Mouse (Mus musculus) ovary, postnatal 36 days (tissue): ENCODE measurements around the gene Kcnj11.

ENCODE experiments used
- DNase-seq: peaks from one replicate; pipeline ENCODE4 v3.0.0; 2022; ENCODE audit warnings: low spot score, mixed read lengths

The Kcnj11 gene

DNA sequence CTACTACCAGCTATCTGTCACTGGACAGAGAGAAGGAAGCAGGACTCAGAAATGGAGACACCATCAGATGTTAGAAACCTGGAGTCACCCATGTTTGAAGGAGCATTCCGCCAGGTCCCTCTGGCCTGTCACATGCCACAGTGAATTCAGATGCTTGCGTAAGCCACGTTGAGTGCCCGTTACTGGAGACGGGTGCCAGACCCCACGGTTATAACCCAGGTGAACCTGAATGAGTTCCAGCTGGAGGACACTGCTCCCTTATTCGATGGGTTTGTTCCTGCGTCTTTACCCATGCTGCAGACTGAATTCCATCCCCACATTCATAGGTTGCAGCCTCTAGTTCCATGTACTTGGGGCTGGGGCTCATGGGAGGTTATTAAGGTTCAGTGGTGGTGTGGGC is 3.2 kb upstream of the Kcnj11 start:
- no peak for DNase-seq

- DNase-seq: no peak
Measured at GRCm38 (mm10) chr7:46103075-46103591, 2.6 kb upstream of the Kcnj11 start.

DNA sequence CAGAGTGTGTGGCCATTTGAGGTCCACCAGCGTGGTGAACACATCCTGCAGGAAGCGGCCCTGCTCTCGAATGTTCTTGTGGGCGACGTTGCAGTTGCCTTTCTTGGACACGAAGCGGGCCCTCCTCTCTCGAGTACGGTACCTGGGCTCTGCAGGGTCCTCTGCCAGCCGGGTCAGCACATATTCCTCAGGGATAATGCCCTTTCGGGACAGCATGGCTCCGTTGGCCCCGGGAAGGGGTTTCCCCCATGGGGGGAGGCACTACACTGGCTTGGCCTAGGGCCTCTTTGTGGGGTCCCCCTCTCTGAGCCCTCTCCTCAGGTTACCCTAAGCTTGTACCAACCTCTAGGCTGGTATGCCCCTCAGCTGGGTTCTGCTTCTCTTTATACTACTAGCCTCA is 882 bp downstream of the Kcnj11 start:
- DNase-seq: no peak

GRCm38 (mm10) chr7:46098919-46099286 is 1.7 kb downstream of the Kcnj11 start:
- no peak for DNase-seq

DNA sequence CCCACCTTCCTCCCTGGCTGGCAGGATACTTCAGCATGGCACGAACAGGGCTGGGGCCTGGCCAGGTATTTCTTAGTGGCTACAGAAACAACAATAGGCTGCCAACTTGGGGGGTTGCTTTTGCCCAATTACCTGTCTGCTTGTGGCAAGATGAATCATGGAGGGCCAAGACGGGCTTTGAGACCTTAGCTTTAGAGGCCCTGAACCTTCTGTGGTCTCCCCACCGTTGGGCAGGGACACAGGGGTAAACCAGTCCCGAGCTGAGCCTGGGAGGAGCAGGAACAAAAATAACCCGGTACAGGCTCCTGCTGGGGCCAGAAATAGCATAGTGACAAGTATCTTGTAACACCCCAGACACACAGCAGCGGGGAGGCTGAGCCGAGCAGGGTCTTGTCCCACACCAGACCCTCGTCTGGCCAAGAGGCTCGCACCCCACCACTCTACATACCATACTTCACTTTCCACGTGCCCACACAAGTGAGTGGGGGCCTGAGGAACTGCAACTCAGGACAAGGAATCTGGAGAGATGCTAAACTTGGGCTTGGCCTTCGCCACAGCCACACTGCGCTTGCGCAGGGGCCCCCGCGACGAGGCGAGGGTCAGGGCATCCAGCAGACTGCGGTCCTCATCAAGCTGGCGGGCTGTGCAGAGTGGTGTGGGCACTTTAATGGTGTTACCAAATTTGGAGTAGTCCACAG is 2.2 kb downstream of the Kcnj11 start:
- no peak for DNase-seq

DNA sequence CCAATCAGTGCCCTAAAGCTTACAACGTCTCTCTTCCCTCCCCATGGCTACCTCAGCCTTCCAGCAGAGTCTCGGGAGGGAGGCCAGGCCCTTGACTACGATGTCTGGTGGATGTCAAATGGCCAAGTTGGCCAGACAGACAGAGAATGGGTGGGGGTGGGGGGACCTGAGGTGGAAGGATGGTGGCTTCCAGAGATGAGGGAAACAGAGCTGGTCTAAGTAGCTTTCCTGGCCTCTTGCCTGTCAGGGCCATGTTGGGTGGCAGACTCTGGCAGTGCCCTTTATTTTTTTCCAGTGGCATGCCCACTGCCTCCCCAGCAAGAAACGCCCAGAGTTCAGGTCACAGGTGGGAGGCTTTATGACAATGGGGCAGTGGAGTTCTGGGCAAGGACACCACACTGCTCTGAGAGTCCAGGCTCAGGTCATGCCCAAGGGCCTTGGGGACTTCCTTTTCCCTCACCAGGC is 3.2 kb downstream of the Kcnj11 start:
- DNase-seq: no peak

DNA sequence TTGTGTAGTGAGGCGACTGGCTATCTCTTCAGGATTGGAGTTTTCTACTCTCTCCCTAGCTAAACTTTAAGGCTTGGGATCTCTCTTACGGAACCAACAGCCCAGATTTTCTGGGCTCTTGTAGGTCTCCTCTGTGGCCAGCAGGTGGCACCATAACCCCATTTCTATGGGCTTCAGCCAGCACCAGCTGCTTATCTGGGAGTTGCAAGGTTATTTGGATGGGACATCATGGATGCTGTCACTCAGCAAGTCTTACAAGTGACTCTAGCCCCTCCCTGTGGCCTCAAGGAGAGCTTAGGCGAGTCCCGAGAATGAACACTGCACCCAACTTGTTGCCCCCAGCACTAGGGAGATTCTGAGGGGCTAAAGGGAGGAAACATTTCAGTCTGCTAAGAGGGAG is 4.4 kb downstream of the Kcnj11 start:
- DNase-seq: peak; percentile 48

DNA sequence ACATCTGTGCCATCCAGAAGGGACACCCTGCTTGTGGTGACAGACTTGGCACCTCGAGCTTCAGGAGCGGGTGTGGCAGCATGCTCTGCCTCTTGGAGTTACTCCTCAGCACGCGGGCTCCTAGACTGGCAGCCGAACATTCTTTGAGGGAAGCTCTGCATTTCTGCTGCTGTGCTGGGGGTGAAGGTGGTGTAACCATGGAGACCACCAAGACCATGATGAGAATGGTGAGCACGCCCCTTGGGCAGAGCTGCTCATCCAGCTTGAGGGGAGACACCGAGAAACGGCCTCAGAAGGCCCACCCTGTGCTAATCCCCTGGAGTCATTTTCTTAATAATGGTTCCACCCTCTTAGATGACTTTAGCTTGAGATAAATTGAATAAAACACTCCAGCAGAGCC is 7.8 kb downstream of the Kcnj11 start:
- no peak for DNase-seq

DNA sequence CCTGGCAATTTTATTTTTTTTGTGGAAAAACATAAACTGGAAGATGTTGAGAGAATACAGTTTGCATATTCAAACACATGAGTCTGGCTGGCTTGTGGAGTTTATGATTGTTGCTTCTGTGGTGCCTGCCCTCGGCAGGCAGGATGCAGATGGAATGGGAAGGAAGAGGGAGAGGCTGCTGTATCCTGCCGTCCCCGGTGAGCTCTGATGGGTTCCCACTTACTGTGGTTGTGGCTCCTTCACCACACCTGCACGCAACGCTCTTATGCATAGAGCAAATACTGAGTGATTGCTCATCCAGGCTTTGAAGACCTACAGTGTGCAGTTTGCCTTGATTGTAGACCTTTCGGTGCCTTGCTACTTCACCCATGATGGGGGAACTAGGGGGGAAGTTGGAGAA is 12.3 kb downstream of the Kcnj11 start:
- no peak for DNase-seq

GRCm38 (mm10) chr7:46086378-46086777 is 14.2 kb downstream of the Kcnj11 start:
- no peak for DNase-seq

- no peak for DNase-seq
Measured at GRCm38 (mm10) chr7:46084839-46085513, 15.6 kb downstream of the Kcnj11 start.

DNA sequence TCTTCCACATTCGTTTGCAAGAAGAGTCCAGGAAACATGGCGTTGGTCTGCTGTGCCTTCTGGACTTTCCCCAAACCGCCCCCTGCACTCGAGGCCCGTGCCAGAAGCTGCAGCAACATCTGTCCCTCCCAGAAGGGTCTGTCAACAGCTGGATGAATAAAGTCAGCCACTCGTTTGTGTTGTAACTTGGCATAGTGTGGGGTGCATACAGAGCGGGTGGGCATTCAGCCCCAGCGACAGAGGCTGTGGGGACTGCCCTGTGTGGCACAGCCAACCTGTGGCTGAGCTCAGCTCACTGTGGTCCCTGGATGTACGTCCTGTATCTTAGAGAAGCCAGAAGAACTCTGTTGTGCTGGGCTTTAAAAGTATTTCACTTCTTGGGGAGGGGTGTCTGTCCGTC is 16.5 kb downstream of the Kcnj11 start:
- DNase-seq: no peak

- DNase-seq: no peak
Measured at GRCm38 (mm10) chr7:46077675-46078074, 22.9 kb downstream of the Kcnj11 start.

- no peak for DNase-seq
Measured at GRCm38 (mm10) chr7:46076844-46077243, 23.7 kb downstream of the Kcnj11 start.

DNA sequence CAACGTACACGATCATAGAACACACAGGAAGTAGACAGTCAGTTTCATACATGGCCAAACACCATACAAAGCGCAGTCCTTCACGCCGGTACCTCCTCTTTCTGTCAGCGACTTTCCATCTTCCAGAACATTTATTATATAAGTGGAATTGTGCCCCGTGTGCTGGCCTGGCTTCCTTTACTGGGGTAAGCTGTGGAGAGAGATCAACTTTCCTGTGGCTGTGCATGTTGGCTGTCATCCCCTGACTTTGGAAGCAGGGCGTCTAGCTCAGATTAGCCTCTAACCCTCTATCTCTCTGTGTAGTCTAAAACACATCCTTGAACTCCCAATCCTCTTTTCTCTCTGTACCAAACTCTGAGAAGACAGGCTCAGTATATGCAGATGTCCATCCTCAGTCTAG is 31.7 kb downstream of the Kcnj11 start:
- no peak for DNase-seq

DNA sequence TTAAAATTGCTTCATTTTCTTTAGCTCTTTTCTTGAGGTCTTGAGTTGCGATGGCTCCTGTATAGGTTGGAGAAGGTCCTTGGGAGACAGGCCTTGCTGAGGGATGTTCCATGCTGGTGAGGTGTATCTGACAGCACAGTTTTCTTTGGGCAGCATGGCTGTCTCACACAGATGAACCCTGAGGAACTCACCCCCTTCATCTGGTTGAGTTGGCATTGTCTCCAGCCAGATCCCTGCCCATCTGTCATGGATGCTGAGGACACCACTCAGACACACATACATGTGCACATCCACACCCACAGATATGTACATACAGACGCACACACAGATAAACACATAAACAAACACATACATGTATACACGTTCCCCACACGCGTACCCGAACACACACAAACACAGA is 37.3 kb downstream of the Kcnj11 start:
- DNase-seq: no peak

DNA sequence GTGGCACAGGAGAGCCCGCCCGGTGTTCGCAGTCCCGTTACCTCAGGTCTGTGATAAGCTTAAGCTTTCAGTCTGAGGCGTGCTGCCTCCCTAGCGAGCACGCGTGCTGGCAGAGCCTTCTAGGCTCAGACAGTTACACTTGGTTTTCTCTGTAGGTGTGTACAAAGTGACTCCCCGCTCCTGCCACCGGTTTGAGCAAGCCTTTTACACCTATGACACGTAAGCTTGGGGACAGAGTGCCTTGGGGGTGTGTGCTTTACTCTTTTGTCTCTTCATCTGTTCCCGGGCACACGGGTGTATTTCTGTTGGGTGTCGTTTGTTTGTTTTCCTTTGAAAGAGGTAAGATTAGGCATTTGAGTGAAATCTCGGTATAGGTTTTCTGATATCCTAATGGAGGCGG is 39.0 kb downstream of the Kcnj11 start:
- no peak for DNase-seq

DNA sequence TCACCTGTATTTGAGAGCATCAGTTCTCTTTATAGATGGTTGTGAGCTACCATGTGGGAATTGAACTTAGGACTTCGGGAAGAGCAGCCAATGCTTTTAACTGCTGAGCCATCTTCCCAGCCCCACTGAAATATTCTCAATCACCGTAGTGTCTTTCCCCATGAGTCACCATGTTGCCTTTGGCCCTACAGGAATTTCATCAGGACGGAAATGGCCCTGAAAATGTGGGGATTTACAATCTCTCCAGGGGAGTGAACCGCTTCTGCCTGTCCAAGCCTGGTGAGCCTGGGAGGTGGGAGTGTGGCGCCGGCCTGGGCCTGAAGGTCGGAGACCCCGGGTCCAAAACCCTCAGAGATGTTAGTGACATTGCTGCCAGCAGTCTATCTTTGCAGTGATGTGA is 39.9 kb downstream of the Kcnj11 start:
- DNase-seq: no peak

DNA sequence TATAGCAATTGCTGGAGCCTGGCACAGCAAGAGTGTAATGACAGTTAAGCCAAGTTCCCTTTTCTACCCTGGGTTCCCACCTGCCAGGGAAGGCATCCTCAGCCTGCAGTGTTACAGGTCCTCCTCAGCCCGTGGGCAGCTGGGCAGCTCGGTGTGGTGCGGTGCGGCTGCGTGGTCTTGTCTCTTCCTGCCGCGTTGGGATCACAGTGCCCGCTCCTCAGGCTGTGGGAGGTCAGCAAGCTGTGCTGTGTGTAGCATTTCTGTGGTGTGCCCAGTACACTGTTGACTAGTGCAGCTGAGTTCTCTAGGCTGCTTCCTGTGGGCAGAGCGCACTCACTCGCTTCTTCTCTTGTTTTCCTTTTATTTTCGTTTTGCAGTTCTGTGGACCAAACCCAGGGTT is 41.7 kb downstream of the Kcnj11 start:
- DNase-seq: no peak

DNA sequence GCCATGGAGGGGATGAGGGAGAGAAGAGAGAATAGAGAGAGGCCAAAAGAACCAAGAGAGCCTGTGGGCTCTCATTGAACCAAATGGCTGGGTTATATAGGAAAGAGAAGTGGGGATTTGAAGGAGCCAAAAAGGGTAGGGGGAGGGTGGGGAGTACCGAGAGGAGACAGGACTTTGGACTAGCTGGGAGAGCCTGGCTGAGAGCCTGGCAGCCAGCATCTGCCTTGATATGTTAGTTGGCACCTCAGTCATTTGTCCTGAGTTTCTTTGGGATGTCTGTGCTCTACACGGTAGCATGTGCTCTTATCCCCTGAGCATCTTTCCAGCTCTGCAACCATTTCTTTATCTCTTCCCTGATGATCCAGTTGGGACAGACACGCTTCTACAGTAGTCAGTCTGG is 47.0 kb downstream of the Kcnj11 start:
- no peak for DNase-seq

- DNase-seq: no peak
Measured at GRCm38 (mm10) chr7:46052161-46052821, 48.3 kb downstream of the Kcnj11 start.

DNA sequence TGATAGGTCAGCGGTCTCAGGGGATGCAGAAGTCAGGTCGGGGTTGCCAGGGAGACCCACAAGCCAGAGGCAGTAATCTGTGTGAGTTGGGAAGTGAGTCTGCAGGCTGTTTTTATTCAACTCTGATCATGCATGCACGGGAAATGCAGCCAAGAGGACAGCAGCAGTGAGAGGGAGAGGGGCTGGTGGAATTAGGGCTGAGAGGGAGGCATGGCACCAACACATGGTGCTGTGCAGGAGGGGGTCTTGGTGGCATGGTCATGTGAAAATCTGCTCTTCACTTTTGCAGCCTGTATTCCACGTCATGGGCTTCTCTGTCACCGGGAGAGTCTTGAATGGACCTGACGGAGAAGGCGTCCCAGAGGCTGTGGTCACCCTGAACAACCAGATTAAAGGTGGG is 50.6 kb downstream of the Kcnj11 start:
- DNase-seq: no peak

DNA sequence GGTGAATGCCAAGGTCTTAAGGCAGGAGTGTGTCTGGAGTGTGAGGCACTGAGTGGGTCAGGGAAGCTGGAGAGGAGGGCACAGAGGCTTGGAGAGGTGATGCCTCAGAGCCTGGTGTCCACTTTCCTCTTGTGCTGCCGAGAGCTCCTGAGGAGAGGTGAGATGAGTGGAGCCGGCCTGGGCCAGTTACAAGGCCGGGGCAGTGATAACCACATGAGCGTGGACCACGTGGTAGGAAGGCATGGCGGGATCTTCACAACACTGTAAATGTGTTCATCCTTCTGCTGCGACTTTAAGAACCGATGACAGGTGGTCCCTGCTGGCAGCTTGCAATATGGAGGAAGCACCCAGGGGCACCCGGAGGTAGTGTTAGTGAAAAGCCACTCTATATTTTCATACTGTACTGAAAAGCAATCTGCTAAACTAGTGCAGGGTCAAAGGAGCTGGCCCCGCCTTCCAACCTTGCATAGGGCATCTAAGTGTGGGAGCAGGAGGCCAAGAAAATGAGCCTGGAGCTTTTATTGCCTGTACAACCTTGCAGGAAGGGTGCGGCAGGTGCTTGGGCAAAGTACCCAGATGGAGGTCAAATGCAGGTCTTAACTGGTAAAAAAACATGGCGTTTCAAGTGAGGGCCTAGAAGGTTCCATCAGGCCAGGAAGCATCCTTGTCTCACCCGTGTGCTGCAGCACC is 52.5 kb downstream of the Kcnj11 start:
- DNase-seq: no peak
